Mouse (Mus musculus) cerebellum, postnatal 36 days (tissue): ENCODE results near the gene Gpatch1.
"Not testable (repeated sequence)": the region's sequence is repeated elsewhere in the genome, so short reads cannot be mapped to it uniquely, and the experiment has no call there.

Experiments
- DNase-seq, 2 experiments: peaks; one replicate each; pipeline ENCODE4 v3.0.0; 2021 to 2022; ENCODE audit warnings: mixed read lengths in 2 of 2

Gene Gpatch1

GRCm38 (mm10) chr7:35322732-35323420, 4.6 kb upstream of the Gpatch1 start:
- DNase-seq: no peak

- no peak for DNase-seq
Measured at GRCm38 (mm10) chr7:35322161-35322560, 3.9 kb upstream of the Gpatch1 start.

GRCm38 (mm10) chr7:35319755-35320154, 1.5 kb upstream of the Gpatch1 start:
- no peak for DNase-seq

GRCm38 (mm10) chr7:35319221-35319620, 981 bp upstream of the Gpatch1 start:
- DNase-seq: not testable (repeated sequence)

GRCm38 (mm10) chr7:35314156-35314555, 4.1 kb downstream of the Gpatch1 start:
- no peak for DNase-seq

GRCm38 (mm10) chr7:35311214-35311613, 7.0 kb downstream of the Gpatch1 start:
- no peak for DNase-seq

DNA sequence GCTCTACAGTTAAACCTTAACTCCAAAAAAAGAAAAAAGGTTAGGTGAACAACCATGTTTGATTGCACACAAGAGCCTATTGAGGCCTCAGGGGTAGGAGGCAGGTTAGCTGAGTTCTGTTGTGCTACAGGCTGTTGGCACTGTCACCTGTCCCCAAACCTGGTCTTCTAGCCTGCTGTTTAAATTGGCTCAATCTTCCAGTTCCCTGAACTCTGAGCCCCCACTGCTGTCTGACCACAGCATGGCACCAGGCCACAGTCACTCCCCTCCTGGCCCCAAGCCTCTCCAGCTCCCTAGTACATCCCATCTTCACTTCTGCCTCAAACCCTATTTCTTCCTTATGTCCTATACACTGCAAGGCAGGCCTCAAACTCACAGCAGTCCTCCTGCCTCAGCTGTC, 17.4 kb downstream of the Gpatch1 start:
- DNase-seq: no peak

DNA sequence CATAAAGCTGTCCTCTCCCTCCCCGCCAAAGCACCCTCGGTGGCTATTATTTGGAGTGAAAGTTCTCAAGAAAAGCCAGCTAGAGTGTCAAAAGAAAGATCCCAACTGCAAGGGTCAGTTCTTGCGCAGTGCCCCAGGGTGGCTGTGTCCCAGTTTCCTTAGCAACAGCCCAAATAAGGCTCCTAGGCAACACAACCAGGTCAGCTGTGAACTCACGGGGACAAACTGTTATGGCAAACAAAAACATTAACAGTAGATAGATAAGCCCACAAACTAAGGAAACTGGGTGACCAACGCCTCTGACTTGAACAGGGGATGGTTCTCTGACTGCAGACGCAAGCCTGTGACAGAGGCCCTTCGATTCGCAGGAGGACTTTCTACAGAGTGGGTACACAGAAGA, 18.6 kb downstream of the Gpatch1 start:
- peak; percentile 11 to 13 for DNase-seq

DNA sequence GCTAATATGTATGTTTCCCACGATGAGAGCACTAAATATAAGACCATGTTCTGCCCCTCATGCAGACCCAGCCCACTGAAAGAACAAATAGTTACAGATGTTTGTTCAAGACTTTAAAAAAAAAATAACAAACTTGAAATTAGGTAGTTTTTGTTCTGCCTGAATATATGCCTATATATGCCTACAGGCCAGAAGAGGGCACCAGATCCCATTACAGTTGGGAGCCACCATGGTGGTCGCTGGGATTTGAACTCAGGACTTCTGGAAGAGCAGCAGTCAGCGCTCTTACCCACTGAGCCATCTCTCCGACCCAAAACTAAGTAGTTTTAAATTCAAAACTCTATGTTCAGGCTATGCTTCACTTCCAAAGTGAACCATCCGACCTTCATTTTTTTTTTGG, 20.4 kb downstream of the Gpatch1 start:
- DNase-seq: no peak

- DNase-seq: no peak
Measured at GRCm38 (mm10) chr7:35295631-35296030, 22.6 kb downstream of the Gpatch1 start.

- peak in 1 of 2 experiments; percentile 6 for DNase-seq
Measured at GRCm38 (mm10) chr7:35293464-35293863, 24.8 kb downstream of the Gpatch1 start.

DNA sequence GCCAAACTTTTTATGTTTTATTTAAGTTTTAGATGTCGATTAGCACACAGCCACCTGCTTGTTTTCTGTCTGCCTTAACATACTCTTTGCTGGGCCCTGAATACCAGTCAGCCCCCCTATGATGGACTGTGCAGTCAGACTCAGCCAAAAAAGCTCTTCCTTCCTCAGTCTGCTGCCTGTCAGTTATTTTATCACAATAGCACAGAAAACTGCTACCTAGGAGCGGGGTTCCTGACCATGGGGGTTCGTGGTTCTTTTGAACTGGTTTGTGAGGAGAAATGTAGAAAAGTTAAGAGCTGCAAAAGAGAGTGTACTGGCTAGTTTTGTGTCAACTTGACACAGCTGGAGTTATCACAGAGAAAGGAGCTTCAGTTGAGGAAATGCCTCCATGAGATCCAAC, 39.3 kb downstream of the Gpatch1 start:
- no peak for DNase-seq

DNA sequence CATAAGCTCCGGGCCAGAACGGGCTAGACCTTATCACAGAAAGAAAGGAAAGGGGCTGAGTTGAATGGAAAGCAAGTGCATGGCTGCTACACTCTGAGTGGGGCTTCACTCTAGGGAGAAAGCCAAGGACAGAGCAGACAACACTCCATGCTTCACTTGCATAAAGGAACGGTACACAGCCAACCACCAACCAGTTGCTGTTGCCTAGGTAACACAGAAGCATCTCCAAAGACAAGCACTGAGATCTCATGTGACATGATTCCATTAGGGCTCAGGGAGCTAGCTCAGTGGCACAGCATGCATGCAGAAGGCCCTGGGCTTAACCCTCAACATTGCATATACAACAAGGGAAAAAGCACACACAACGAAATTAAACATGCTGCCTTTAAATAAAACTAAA, 40.8 kb downstream of the Gpatch1 start:
- DNase-seq: no peak

DNA sequence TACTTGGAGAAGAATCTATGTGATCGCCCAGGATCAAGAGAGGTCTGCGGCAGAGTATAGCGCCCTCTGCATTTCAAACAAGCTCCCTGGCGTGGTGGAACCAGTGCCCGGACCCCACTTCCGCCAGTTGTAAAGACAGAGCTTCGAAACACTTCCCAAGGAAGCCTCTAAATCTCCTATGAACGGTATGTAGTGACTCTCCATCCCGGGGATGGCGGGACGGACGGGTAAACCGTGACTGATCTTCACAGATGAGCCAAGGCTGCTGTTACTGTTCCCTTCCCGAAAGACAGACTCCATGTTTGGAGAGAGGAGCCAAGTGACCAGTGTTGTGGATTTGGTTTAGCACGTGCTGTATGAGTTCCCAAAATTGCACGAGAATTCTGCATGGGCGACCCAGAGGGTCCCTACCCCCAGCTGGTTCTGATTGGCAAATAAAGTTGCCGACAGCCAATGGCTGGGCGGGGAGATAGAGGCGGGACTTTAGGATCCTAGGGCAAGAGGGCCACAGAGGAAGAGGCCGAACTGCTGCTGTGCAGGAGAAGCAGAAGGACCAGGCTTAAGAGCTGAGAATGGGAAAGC, 48.7 kb downstream of the Gpatch1 start:
- peak; percentile 15 to 17 for DNase-seq

GRCm38 (mm10) chr7:35267841-35268240, 50.4 kb downstream of the Gpatch1 start:
- no peak for DNase-seq

DNA sequence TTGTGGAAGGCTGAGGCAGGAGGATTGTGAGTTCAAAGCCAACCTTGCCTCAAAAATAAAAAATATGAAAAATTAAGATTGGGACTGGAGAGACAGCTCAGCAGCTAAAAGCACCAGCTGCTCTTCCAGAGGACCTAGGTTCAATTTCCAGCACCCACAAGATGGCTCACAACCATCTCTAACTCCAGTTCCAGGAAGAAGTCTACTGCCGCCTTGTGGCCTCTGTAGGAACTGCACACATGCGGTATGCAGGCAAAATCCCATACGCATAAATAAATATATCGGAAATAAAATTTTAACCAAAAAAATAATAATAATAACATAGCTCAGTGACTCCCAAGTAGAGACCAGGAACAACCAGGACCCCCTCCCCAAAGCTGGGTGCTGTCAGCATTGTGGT, 51.6 kb downstream of the Gpatch1 start:
- DNase-seq: peak in 1 of 2 experiments; percentile 13

- DNase-seq: peak; percentile 52 to 56
Measured at GRCm38 (mm10) chr7:35264746-35265145, 53.5 kb downstream of the Gpatch1 start.

- no peak for DNase-seq
Measured at GRCm38 (mm10) chr7:35263595-35264489, 54.4 kb downstream of the Gpatch1 start.

DNA sequence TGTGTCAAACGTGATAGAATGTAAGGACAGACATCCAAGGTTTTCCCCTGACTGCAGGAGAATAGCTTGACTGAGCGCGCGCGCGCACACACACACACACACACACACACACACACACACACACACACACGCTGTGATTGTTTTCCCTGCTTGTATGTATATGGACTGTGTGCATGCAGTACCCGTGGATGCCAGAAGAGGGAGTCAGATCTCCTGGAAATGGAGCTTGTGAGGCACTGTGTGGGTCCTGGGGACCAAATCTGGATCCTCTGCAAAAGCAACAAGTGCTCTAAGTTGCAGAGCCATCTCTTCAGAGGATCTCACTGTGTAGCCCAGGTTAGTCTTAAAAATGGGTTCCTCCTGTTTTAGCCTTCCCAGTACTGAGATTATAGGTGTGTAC, 58.9 kb downstream of the Gpatch1 start:
- DNase-seq: no peak

DNA sequence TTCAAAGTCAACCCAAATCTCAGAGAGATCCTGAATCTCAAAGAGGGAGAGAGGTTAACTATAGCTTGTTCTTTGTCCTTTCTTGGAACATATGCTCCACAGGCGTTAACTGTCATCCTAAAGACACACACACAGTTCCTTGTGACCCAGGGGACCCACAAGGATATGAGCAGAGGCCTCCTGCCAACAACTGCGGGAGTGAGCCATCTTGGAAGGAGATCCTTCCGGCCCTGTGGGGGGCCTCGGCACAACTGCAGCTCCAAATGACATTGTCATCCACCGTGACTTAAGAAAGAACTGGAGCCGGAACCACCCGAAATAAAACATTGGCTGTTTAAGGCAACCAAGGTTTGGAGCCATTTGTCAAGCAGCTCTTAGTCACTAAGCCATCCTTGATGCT, 59.9 kb downstream of the Gpatch1 start:
- no peak for DNase-seq

DNA sequence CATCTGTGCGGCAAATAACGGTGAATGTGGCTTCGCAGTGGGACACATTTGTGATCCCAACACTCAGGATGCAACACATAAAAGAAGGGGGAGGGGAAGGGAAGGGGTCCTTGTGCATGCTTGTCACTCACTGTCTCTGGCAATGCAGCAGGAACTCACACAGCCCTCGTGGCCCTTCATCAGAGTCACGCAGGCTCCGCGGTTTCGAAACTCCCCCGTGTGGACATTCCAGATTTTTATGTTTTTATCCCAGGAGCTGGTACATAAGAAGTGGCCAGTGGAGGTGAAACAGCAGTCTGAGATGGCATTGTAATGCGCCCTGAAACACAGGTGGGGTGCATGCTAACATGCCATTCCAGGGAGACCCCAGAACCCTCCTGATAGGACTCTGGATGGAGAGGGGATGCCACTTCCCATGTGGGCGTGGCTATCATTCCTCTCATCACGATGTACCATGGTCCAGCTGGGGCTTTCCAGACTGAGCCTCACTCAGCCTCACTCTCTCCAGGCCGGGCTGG, 66.1 kb downstream of the Gpatch1 start:
- peak; percentile 36 to 46 for DNase-seq

- DNase-seq: not testable (repeated sequence)
Measured at GRCm38 (mm10) chr7:35237935-35238334, 80.3 kb downstream of the Gpatch1 start.

DNA sequence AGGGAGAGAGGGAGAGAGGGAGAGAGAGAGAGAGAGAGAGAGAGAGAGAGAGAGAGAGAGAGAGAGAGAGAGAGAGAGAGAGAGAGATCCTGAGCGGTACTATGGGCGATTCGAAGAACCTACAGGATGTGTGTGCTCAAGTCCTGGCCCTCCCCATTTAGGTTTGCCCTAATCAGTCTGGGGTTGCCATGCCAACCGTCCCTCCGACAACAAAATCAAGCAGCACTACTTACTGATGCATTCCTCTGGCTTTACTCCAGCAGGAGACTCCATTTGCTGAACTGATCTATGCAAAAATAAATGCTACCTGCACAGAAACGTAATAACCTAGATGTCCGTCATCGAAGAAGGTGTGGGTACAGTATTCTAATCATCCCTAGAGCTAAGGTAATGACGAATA, 82.9 kb downstream of the Gpatch1 start:
- DNase-seq: peak; percentile 56 to 57
